Mouse (Mus musculus) limb, embryonic 10.5 days (tissue): ENCODE measurements at regions not wholly inside any gene's neighbourhood (a gene's known extent, or its start where the extent isn't known, plus 50 kb on each side); places are given as distances from the start of the nearest gene placed in this dataset.
A peak's percentile ranks its signal among the peaks of the same experiment; 100 is the strongest.

Experiments used
- DNase-seq: peaks from one replicate; pipeline ENCODE4 v3.0.0-alpha.2; 2017; ENCODE audit warnings: low spot score
- H3K27ac ChIP-seq: fragments of 300-500 bp; sonication (generic); 2 replicates; pipeline ENCODE4 v1.5.1; 2016; ENCODE audit warnings: mild to moderate bottlenecking
- H3K27me3 ChIP-seq: fragments of 300-500 bp; sonication (generic); 2 replicates; pipeline ENCODE4 v1.6.1; 2016; ENCODE audit warnings: low read depth, mild to moderate bottlenecking; ENCODE audit not compliant: poor library complexity, severe bottlenecking
- H3K36me3 ChIP-seq: fragments of 300-500 bp; sonication (generic); 2 replicates; pipeline ENCODE4 v1.6.1; 2016; ENCODE audit warnings: mild to moderate bottlenecking, moderate library complexity
- H3K4me1 ChIP-seq: fragments of 300-500 bp; sonication (generic); 2 replicates; pipeline ENCODE4 v1.6.1; 2016
- H3K4me3 ChIP-seq: fragments of 300-500 bp; sonication (generic); 2 replicates; pipeline ENCODE4 v1.5.1; 2016; ENCODE audit warnings: mild to moderate bottlenecking, moderate library complexity
- H3K9me3 ChIP-seq: fragments of 300-500 bp; sonication (generic); replicated peaks from 2 replicates; pipeline ENCODE4 v1.6.1; 2016; ENCODE audit warnings: mild to moderate bottlenecking
- WGBS: fragments of 180-500 bp; shearing (Covaris S2); methylation state at CpG from one replicate; pipeline ENCODE4 v1.1.7; 2016; 5-methylcytosine and 5-hydroxymethylcytosine counted together

- DNase-seq, result no peak
- no peak overlapping the region for H3K4me3 ChIP-seq
- H3K27me3 ChIP-seq, result no peaks in the 10 kb centered on the region
- H3K4me1 ChIP-seq, result peaks cover 68% of the 10 kb centered on the region
- H3K9me3 ChIP-seq, result no peaks in the 10 kb centered on the region
- H3K36me3 ChIP-seq, result no peaks in the 10 kb centered on the region
- WGBS, result 60% methylated on average over 14 of the region's 14 CpGs
- peak overlapping the region; percentile 87 for H3K27ac ChIP-seq
Measured at GRCm38 (mm10) chr14:25127544-25128159, 331.3 kb upstream of the Zmiz1 start.

- H3K27me3 ChIP-seq, result no peaks in the 10 kb centered on the region
- DNase-seq, result no peak
- no peak overlapping the region for H3K4me3 ChIP-seq
- H3K27ac ChIP-seq, result peak overlapping the region; percentile 87
- 75% methylated on average over 6 of the region's 6 CpGs for WGBS
- H3K36me3 ChIP-seq, result no peaks in the 10 kb centered on the region
- peaks cover 63% of the 10 kb centered on the region for H3K4me1 ChIP-seq
- no peaks in the 10 kb centered on the region for H3K9me3 ChIP-seq
Measured at GRCm38 (mm10) chr14:25128160-25128547, 330.8 kb upstream of the Zmiz1 start.

- H3K27me3 ChIP-seq, result no peaks in the 10 kb centered on the region
- DNase-seq, result no peak
- H3K27ac ChIP-seq, result peak overlapping the region; percentile 61; the same call in 1 of the 2 replicates
- H3K4me1 ChIP-seq, result peaks cover 23% of the 10 kb centered on the region
- H3K9me3 ChIP-seq, result peaks cover 6% of the 10 kb centered on the region
- WGBS, result 93% methylated on average over 3 of the region's 3 CpGs
- H3K36me3 ChIP-seq, result no peaks in the 10 kb centered on the region
- H3K4me3 ChIP-seq, result no peak overlapping the region
Measured at GRCm38 (mm10) chr14:25135371-25135770, 323.6 kb upstream of the Zmiz1 start.

DNA sequence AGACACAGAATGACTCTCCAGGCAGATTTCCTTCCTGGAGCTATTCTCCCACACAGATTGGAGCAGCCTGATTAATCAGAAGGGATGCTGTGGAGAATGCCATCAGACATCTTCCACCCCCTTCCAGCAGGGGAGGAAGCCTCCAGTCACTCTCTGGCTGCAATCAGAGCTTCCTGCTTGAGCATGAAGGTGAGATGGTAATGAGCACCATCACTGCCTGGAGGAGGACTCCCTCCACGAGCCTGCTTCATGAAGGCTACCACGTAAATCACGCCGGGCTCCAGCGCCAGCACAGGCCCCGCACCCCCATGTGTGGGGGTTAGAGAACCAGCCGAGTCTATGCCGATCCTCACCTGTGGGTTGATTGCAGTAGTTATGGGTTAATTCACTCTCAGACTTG lies 321.7 kb upstream of the Zmiz1 start:
- Histone ChIP-seq H3K36me3 (no peaks in the 10 kb centered on the region), H3K27ac (peak overlapping the region; percentile 53), H3K27me3 (no peaks in the 10 kb centered on the region), H3K4me1 (peaks cover 42% of the 10 kb centered on the region), H3K4me3 (no peak overlapping the region), H3K9me3 (peaks cover 6% of the 10 kb centered on the region)
- DNase-seq, result no peak
- 75% methylated on average over 8 of the region's 8 CpGs for WGBS

- 80% methylated on average over 3 of the region's 3 CpGs for WGBS
- H3K9me3 ChIP-seq, result peaks cover 6% of the 10 kb centered on the region
- H3K27ac ChIP-seq, result peak overlapping the region; percentile 63; the same call in 1 of the 2 replicates
- no peak for DNase-seq
- no peaks in the 10 kb centered on the region for H3K36me3 ChIP-seq
- H3K4me1 ChIP-seq, result peaks cover 48% of the 10 kb centered on the region
- no peaks in the 10 kb centered on the region for H3K27me3 ChIP-seq
- no peak overlapping the region for H3K4me3 ChIP-seq
Measured at GRCm38 (mm10) chr14:25138485-25138884, 320.5 kb upstream of the Zmiz1 start.

- 43% methylated on average over 9 of the region's 9 CpGs for WGBS
- no peak overlapping the region for H3K4me3 ChIP-seq
Measured at GRCm38 (mm10) chr14:25141933-25142332, 317.1 kb upstream of the Zmiz1 start.

GRCm38 (mm10) chr14:25143051-25143450 lies 315.9 kb upstream of the Zmiz1 start:
- no peaks in the 10 kb centered on the region for H3K9me3 ChIP-seq
- H3K36me3 ChIP-seq, result no peaks in the 10 kb centered on the region
- H3K4me3 ChIP-seq, result no peak overlapping the region
- WGBS, result 94% methylated on average over 4 of the region's 4 CpGs
- H3K4me1 ChIP-seq, result peaks cover 37% of the 10 kb centered on the region
- DNase-seq, result no peak
- H3K27me3 ChIP-seq, result no peaks in the 10 kb centered on the region
- peak overlapping the region; percentile 83; the same call in 1 of the 2 replicates for H3K27ac ChIP-seq

More at GRCm38 (mm10) chr14:25141933-25142332, 317.1 kb upstream of the Zmiz1 start:
- H3K4me1 ChIP-seq, result peaks cover 42% of the 10 kb centered on the region
- H3K9me3 ChIP-seq, result no peaks in the 10 kb centered on the region
- H3K36me3 ChIP-seq, result no peaks in the 10 kb centered on the region
- H3K27ac ChIP-seq, result peak overlapping the region; percentile 83
- H3K27me3 ChIP-seq, result no peaks in the 10 kb centered on the region
- DNase-seq, result peak; percentile 76

DNA sequence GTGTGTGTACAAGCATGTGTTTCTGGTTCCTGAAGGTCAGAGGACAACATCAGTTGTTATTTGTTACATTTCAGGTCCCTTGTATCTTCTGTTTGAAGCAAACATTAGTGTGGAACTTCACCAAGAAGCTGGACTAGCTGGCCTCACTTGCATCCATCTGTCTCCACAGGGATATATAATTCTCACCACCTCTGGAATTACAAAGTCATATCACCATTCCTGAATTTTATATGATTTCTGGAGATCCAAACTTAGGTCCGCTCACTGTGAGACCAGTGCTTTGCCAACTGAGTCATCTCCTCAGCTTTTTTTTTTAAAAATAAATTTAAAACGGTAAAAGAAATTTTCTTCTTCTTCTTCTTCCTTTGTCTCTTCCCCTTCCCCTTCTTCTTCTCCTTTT lies 311.3 kb upstream of the Zmiz1 start:
- no peaks in the 10 kb centered on the region for H3K9me3 ChIP-seq
- no peak for DNase-seq
- H3K4me1 ChIP-seq, result peaks cover 2% of the 10 kb centered on the region
- no peaks in the 10 kb centered on the region for H3K36me3 ChIP-seq
- H3K4me3 ChIP-seq, result no peak overlapping the region
- WGBS, result 90% methylated on average over 2 of the region's 2 CpGs
- H3K27me3 ChIP-seq, result no peaks in the 10 kb centered on the region
- H3K27ac ChIP-seq, result no peak overlapping the region

DNA sequence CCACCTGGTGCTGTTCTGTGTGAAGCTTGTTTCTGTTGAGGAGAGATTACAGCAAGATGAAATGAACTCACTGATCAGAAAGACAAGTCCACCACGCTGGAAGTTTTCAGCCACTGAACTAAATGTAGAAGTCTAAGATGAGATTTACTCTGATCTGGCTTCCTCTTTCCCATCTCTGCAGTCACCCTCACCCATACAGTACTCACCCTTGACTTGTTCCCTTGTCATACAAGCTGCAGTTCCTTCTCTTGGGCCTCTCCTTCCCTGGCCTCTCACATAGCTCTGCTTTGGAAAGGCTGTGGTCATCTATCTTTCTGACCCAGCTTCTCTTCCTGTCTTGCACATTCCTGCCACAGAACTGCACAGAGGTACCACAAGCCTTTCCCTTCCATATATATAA lies 308.0 kb upstream of the Zmiz1 start:
- Histone ChIP-seq H3K27ac (no peak overlapping the region), H3K27me3 (no peaks in the 10 kb centered on the region), H3K36me3 (no peaks in the 10 kb centered on the region), H3K4me1 (0 out of 2 replicates have a peak, but pooled peaks cover 2% of the 10 kb centered on the region), H3K9me3 (no peaks in the 10 kb centered on the region), H3K4me3 (no peak overlapping the region)
- WGBS, result 90% methylated on average over 1 of the region's 1 CpGs
- no peak for DNase-seq

GRCm38 (mm10) chr14:25151485-25151884 lies 307.5 kb upstream of the Zmiz1 start:
- Histone ChIP-seq H3K36me3 (no peaks in the 10 kb centered on the region), H3K9me3 (no peaks in the 10 kb centered on the region), H3K4me3 (no peak overlapping the region), H3K4me1 (0 out of 2 replicates have a peak, but pooled peaks cover 2% of the 10 kb centered on the region), H3K27me3 (no peaks in the 10 kb centered on the region), H3K27ac (no peak overlapping the region)
- no peak for DNase-seq
- WGBS, result 80% methylated on average over 2 of the region's 2 CpGs

- Histone ChIP-seq H3K36me3 (no peaks in the 10 kb centered on the region), H3K4me3 (no peak overlapping the region), H3K9me3 (no peaks in the 10 kb centered on the region), H3K27me3 (no peaks in the 10 kb centered on the region), H3K27ac (no peak overlapping the region), H3K4me1 (0 out of 2 replicates have a peak, but pooled peaks cover 2% of the 10 kb centered on the region)
- DNase-seq, result no peak
- WGBS, result 80% methylated on average over 4 of the region's 4 CpGs
Measured at GRCm38 (mm10) chr14:25153573-25153972, 305.4 kb upstream of the Zmiz1 start.

- 94% methylated on average over 8 of the region's 8 CpGs for WGBS
- Histone ChIP-seq H3K4me1 (0 out of 2 replicates have a peak, but pooled peaks cover 2% of the 10 kb centered on the region), H3K9me3 (no peaks in the 10 kb centered on the region), H3K4me3 (no peak overlapping the region), H3K36me3 (no peaks in the 10 kb centered on the region), H3K27ac (0 out of 2 replicates have a peak overlapping the region, but pooled peaks have one; percentile 36), H3K27me3 (no peaks in the 10 kb centered on the region)
- no peak for DNase-seq
Measured at GRCm38 (mm10) chr14:25154180-25154579, 304.8 kb upstream of the Zmiz1 start.

- Histone ChIP-seq H3K36me3 (no peaks in the 10 kb centered on the region), H3K4me3 (no peak overlapping the region), H3K4me1 (0 out of 2 replicates have a peak, but pooled peaks cover 2% of the 10 kb centered on the region), H3K9me3 (no peaks in the 10 kb centered on the region), H3K27ac (no peak overlapping the region), H3K27me3 (no peaks in the 10 kb centered on the region)
- WGBS, result 82% methylated on average over 7 of the region's 7 CpGs
- DNase-seq, result no peak
Measured at GRCm38 (mm10) chr14:25155008-25155783, 303.8 kb upstream of the Zmiz1 start.
